Mouse (Mus musculus) liver, postnatal 0 days (tissue): ENCODE data around the gene Tfcp2l1. TPM values are rescaled to one million over a fixed set of nuclear protein-coding genes. Genes with fewer than 3 reads are reported as not detected.
"Not testable (repeated sequence)": the region's sequence is repeated elsewhere in the genome, so short reads cannot be mapped to it uniquely, and the experiment has no call there.

Source experiments
- ATAC-seq: fragments of 200-750 bp; cut with Nextera tagmentation; 2 replicates; pipeline ENCODE4 v1.8.0; 2017; ENCODE audit warnings: mild to moderate bottlenecking, moderate library complexity
- DNase-seq: peaks from one replicate; pipeline ENCODE4 v3.0.0-alpha.2; 2016
- H3K27ac ChIP-seq: fragments of 300-500 bp; sonication (generic); 2 replicates; pipeline ENCODE4 v1.5.1; 2014; ENCODE audit warnings: antibody characterized with exemption, moderate library complexity, mild to moderate bottlenecking, low read depth
- H3K27me3 ChIP-seq: fragments of 300-500 bp; sonication (generic); 2 replicates; pipeline ENCODE4 v1.6.1; 2014; ENCODE audit warnings: low read length, control low read depth, mixed read lengths; ENCODE audit not compliant: insufficient read depth
- H3K36me3 ChIP-seq: fragments of 300-500 bp; sonication (generic); replicated peaks from 2 replicates; pipeline ENCODE4 v1.6.1; 2014; ENCODE audit warnings: mild to moderate bottlenecking, control low read depth, low read length, moderate library complexity, mixed read lengths; ENCODE audit not compliant: insufficient read depth
- H3K4me1 ChIP-seq: fragments of 300-500 bp; sonication (generic); 2 replicates; pipeline ENCODE4 v1.6.1; 2014; ENCODE audit warnings: antibody characterized with exemption, mild to moderate bottlenecking, control low read depth; ENCODE audit not compliant: insufficient read depth
- H3K4me2 ChIP-seq: fragments of 300-500 bp; sonication (generic); 2 replicates; pipeline ENCODE4 v1.6.1; 2014; ENCODE audit warnings: low read depth, mild to moderate bottlenecking, low read length, moderate library complexity, mixed read lengths
- H3K4me3 ChIP-seq: fragments of 300-500 bp; sonication (generic); 2 replicates; pipeline ENCODE4 v1.5.1; 2014; ENCODE audit warnings: low read depth, low read length
- H3K9ac ChIP-seq: fragments of 300-500 bp; sonication (generic); replicated peaks from 2 replicates; pipeline ENCODE4 v1.6.1; 2014; ENCODE audit warnings: mild to moderate bottlenecking, moderate library complexity
- H3K9me3 ChIP-seq: fragments of 300-500 bp; sonication (generic); 2 replicates; pipeline ENCODE4 v1.6.1; 2016; ENCODE audit warnings: mild to moderate bottlenecking, control low read depth, low read length, mixed read lengths
- CTCF ChIP-seq: sonication (generic); IDR thresholded peaks from 2 replicates; pipeline ENCODE4 v1.5.1; 2016; ENCODE audit warnings: antibody characterized with exemption, low read depth
- EP300 ChIP-seq: IDR thresholded peaks from 2 replicates; pipeline ENCODE4 v1.6.1; 2016; ENCODE audit warnings: antibody characterized with exemption, low read depth, mild to moderate bottlenecking
- WGBS: fragments of 180-500 bp; shearing (Covaris S2); extraction: QIAGEN DNeasy Blood & Tissue Kit; methylation state at CpG from one replicate; pipeline ENCODE4 v1.1.7; 2014; ENCODE audit not compliant: insufficient replicate concordance; 5-methylcytosine and 5-hydroxymethylcytosine counted together
- polyA plus RNA-seq: library from polyadenylated mRNA; unstranded; fragments of >200 nt; fragmentation: Nextera tagmentation; extraction: Ambion mirVana; gene quantifications from 2 replicates; pipeline ENCODE4 v1.2.1, GENCODE M21; 2015

Tfcp2l1 gene
- polyA plus RNA-seq, 1 experiment from 2014 or later, result 0.96 TPM

DNA sequence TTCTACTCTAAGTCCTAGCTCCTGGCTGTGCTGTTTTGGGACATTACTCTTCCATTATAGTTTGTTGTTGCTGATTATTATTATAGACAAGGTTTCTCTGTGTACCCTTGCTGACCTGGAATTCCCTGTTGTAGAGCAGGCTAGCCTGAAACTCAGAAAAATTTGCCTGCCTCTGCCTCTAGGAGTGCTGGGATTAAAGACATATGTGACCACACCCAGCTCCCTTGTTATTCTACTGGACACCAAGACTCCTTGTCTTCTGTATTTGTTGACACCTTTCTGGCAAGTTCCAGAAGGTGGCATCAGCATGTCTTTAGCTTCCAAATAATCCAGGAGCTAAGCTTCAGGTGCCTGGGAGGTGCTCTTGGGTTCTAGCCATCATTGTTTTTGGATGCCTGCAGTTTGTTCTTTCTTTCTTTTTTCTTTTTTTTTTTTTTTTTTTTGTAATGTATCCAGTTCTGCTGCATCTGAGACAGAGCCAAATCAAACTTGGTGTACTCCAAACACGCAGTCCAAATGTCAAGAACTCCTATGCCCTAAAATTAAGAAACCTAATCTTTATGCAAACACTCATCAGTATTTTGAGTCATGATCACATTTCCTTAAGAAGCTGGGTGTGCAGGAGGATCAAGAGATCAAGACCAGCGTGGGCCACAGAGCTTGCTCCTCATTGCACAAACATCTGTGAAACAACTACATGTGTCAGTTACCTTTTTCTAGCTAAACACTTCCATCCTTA, 30.1 kb upstream of the Tfcp2l1 start:
- no peak overlapping the region for H3K4me2 ChIP-seq
- peaks cover 51% of the 10 kb centered on the region for H3K36me3 ChIP-seq
- no peak overlapping the region for H3K27ac ChIP-seq
- DNase-seq (no peak), ATAC-seq (no peak)
- no peak overlapping the region for H3K4me3 ChIP-seq
- H3K4me1 ChIP-seq, result peaks cover 8% of the 10 kb centered on the region; the same call in 1 of the 2 replicates
- WGBS, result 70% methylated on average over 2 of the region's 2 CpGs
- no peaks in the 10 kb centered on the region for H3K9me3 ChIP-seq
- no peak overlapping the region; the same call in 1 of the 2 replicates for H3K9ac ChIP-seq
- no peaks in the 10 kb centered on the region for H3K27me3 ChIP-seq
- TF ChIP-seq CTCF, result no peak

DNA sequence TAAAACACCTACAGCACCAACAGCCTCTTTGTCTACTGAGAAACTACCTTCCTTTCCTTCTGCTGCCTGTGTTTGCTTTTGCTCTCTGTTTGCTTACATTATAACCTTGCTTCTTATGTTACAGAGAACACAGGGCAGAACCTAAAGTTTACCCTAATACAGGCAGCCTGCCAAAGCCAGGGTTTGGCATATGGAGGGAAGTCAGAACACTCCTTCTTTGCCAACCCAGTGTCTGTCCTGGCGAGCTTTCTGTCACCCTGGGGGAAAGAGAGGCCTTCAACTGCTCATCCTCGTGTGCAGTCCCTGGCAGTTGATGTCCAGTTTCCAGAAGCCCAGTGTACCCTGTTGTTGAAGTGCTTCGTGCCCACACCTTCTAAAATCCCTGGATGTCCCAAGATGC, 29.4 kb upstream of the Tfcp2l1 start:
- 78% methylated on average over 3 of the region's 3 CpGs for WGBS
- no peak for TF ChIP-seq CTCF
- no peak for TF ChIP-seq EP300
- ATAC-seq, result no peak

DNA sequence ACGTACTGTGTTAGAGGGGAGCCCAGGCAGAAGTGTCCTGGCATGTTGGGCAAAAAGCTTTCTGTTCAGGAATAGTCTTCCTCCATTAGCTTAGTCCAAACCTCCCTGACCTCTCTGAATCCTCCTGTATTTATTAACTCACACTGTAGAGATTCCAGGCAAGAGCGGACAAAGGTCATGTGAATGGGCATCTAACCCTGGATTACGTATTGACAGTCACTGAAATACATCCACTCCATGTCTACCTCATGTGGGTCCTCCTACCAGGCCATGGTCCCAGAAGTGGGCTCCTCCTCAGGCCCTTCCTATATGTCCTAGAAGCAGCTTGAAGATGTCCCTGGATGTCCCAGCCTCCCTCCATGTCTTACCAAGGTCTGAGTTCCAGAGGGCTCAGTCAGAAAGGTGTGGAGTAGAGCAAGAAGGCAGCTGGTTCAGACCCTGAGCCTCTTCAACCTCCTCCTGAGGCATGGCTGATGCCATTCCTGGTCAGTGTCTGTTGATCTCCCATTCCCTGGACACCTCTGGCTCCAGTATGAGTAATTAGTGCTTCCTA, 14.0 kb upstream of the Tfcp2l1 start:
- DNase-seq, result peak; percentile 27
- H3K27ac ChIP-seq, result peak overlapping the region; percentile 39
- H3K9ac ChIP-seq, result no peak overlapping the region; the same call in 1 of the 2 replicates
- H3K4me1 ChIP-seq, result no peaks in the 10 kb centered on the region
- H3K4me3 ChIP-seq, result no peak overlapping the region
- TF ChIP-seq CTCF (no peak), EP300 (no peak)
- WGBS, result 51% methylated on average over 3 of the region's 3 CpGs
- no peaks in the 10 kb centered on the region for H3K9me3 ChIP-seq
- peak; percentile 97 for ATAC-seq
- H3K4me2 ChIP-seq, result peak overlapping the region; percentile 44; the same call in 1 of the 2 replicates
- H3K36me3 ChIP-seq, result no peaks in the 10 kb centered on the region
- no peaks in the 10 kb centered on the region for H3K27me3 ChIP-seq

More for the DNA sequence above, 29.4 kb upstream of the Tfcp2l1 start:
- Histone ChIP-seq H3K36me3 (peaks cover 52% of the 10 kb centered on the region), H3K9ac (no peak overlapping the region; the same call in 1 of the 2 replicates), H3K4me3 (no peak overlapping the region), H3K27ac (no peak overlapping the region), H3K4me2 (no peak overlapping the region), H3K27me3 (no peaks in the 10 kb centered on the region), H3K4me1 (peaks cover 8% of the 10 kb centered on the region; the same call in 1 of the 2 replicates), H3K9me3 (no peaks in the 10 kb centered on the region)
- DNase-seq, result no peak

DNA sequence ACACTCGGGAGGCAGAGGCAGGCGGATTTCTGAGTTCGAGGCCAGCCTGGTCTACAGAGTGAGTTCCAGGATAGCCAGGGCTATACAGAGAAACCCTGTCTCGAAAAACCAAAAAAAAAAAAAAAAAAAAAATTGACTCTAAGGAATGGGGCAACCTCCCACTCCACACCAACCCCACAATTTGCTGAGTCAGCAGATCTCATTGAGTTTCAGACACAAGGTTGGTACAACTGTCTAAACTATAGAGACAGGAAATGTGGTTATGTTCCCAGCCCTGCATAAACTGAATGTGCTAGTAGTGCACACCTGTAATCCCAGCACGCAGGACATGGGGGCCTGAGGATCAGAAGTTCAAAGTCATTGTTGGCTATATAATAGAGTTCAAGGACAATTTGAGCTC, 6.7 kb upstream of the Tfcp2l1 start:
- WGBS, result 83% methylated on average over 4 of the region's 5 CpGs
- not testable (repeated sequence) for H3K4me2 ChIP-seq, H3K9me3 ChIP-seq, H3K36me3 ChIP-seq, H3K4me3 ChIP-seq, ATAC-seq, H3K27ac ChIP-seq, H3K27me3 ChIP-seq, H3K9ac ChIP-seq, H3K4me1 ChIP-seq, DNase-seq

DNA sequence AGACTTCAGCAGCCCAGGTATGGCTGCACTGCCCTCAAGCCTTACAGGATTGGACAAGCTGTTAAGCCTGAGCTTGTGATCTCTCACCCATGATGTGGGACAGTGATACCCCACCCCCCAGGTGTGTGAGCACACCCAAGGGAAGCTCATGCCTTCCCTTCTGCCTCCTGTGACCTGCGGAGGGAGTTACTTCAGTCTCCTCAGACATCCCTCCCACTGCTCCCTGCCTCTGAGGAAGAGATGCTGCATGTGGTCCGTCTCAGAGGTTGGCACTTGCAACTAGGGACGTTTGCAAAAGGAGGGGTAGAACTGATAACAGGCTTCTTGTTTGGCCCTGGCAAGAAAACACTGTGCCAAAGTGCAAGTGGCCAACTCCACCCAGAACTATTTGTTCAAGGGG, 4.9 kb upstream of the Tfcp2l1 start:
- Histone ChIP-seq H3K27me3 (peaks cover 4% of the 10 kb centered on the region), H3K9me3 (no peaks in the 10 kb centered on the region), H3K9ac (no peak overlapping the region), H3K36me3 (no peaks in the 10 kb centered on the region), H3K4me2 (no peak overlapping the region), H3K4me3 (no peak overlapping the region), H3K27ac (no peak overlapping the region), H3K4me1 (peaks cover under 1% of the 10 kb centered on the region; the same call in 1 of the 2 replicates)
- DNase-seq (no peak), ATAC-seq (no peak)
- TF ChIP-seq EP300, result no peak
- TF ChIP-seq CTCF, result no peak
- WGBS, result 49% methylated on average over 3 of the region's 3 CpGs

DNA sequence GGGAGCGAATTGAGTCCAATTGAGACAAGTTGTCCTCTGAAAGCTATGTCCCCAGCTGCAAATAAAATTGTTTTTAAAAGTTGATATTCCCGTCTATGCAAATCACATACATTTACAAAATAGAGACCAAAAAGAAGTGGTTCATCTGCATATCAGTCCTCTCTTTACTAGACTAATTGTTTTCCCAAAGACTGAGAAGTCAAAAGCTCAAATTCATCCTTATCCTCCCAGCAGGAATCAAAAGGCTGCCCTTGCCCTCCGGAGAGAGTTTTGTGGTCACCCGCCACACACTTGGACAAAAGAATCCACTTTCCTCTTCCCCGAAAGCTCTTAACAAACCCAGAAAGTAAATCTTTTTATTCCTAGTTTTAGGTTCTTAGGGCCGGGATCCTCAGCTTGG, 2.3 kb upstream of the Tfcp2l1 start:
- Histone ChIP-seq H3K9me3 (no peaks in the 10 kb centered on the region), H3K4me2 (no peak overlapping the region), H3K36me3 (no peaks in the 10 kb centered on the region), H3K4me1 (peaks cover 5% of the 10 kb centered on the region; the same call in 1 of the 2 replicates), H3K27ac (no peak overlapping the region), H3K9ac (no peak overlapping the region), H3K4me3 (no peak overlapping the region), H3K27me3 (peaks cover 9% of the 10 kb centered on the region)
- ATAC-seq, result no peak
- TF ChIP-seq EP300 (no peak), CTCF (no peak)
- no peak for DNase-seq
- WGBS, result 61% methylated on average over 6 of the region's 6 CpGs
